Mouse (Mus musculus) heart, postnatal 14 days (tissue): Measurements from ENCODE around the gene Tcl1b2. TPM values are rescaled to one million over a fixed set of nuclear protein-coding genes. Genes with fewer than 3 reads are reported as not detected.
"Not testable (repeated sequence)": the region's sequence is repeated elsewhere in the genome, so short reads cannot be mapped to it uniquely, and the experiment has no call there.

ENCODE experiments used
- DNase-seq, 2 experiments: peaks; one replicate each; pipeline ENCODE4 v3.0.0; 2021 to 2022
- intact Hi-C: fragments of 180-260 bp; cut with DNase I; formaldehyde crosslinking; loops from one replicate; pipeline ENCODE4 v1.15.1; 2025
- long read RNA-seq, 2 experiments: library from polyadenylated mRNA; stranded (forward); transcript quantifications; one replicate each; pipeline ENCODE4 v2.0.0; 2021
- total RNA-seq, 2 experiments: library from RNA; stranded (reverse); gene quantifications; 2 replicates each; pipeline ENCODE4 v1.2.3; 2021

Gene Tcl1b2
- total RNA-seq, result not detected
- long read RNA-seq, experiment 1, result 0 reads
- long read RNA-seq, experiment 2, result 0 reads

- DNase-seq, result no peak
- intact Hi-C loops, result no loop called here
Observed at GRCm38 (mm10) chr12:105145714-105146113, at the start of gene Tcl1b2. Gene Tcl1b2 (plus strand): TSS chr12:105146014.

GRCm38 (mm10) chr12:105099466-105100044 is 46.3 kb upstream of the Tcl1b2 start:
- no peak for DNase-seq
- intact Hi-C loops, result loop anchor here (5.0 kb wide), 1 partner anchor 147 kb away; no protein-coding TSS in a partner anchor

GRCm38 (mm10) chr12:105102901-105103300 is 42.9 kb upstream of the Tcl1b2 start:
- intact Hi-C loops, result loop anchor here (5.0 kb wide), 1 partner anchor 151 kb away; no protein-coding TSS in a partner anchor
- no peak for DNase-seq

GRCm38 (mm10) chr12:105104036-105104435 is 41.8 kb upstream of the Tcl1b2 start:
- intact Hi-C loops, result loop anchor here (1.0 to 5.0 kb wide), 2 partner anchors 53 to 152 kb away; no protein-coding TSS in a partner anchor
- peak; percentile 80 to 86 for DNase-seq

GRCm38 (mm10) chr12:105105326-105105725 is 40.5 kb upstream of the Tcl1b2 start:
- no peak for DNase-seq
- intact Hi-C loops, result loop anchor here (5.0 kb wide), 1 partner anchor 33 kb away; no protein-coding TSS in a partner anchor

- intact Hi-C loops, result loop anchor here (5.0 kb wide), 1 partner anchor 37 kb away; no protein-coding TSS in a partner anchor
- no peak for DNase-seq
Observed at GRCm38 (mm10) chr12:105108856-105109255, 37.0 kb upstream of the Tcl1b2 start.

GRCm38 (mm10) chr12:105109406-105109805 is 36.4 kb upstream of the Tcl1b2 start:
- intact Hi-C loops, result loop anchor here (5.0 kb wide), 1 partner anchor 37 kb away; no protein-coding TSS in a partner anchor
- peak in 1 of 2 experiments; percentile 11 for DNase-seq

- intact Hi-C loops, result loop anchor here (5.0 kb wide), 1 partner anchor 38 kb away; no protein-coding TSS in a partner anchor
- DNase-seq, result no peak
Observed at GRCm38 (mm10) chr12:105109812-105110211, 36.0 kb upstream of the Tcl1b2 start.

- DNase-seq, result no peak
- intact Hi-C loops, result no loop called here
Observed at GRCm38 (mm10) chr12:105112321-105112988, 33.4 kb upstream of the Tcl1b2 start.

- intact Hi-C loops, result no loop called here
- no peak for DNase-seq
Observed at GRCm38 (mm10) chr12:105116648-105117047, 29.2 kb upstream of the Tcl1b2 start.

- no peak for DNase-seq
- intact Hi-C loops, result no loop called here
Observed at GRCm38 (mm10) chr12:105125362-105125761, 20.5 kb upstream of the Tcl1b2 start.

- no peak for DNase-seq
- intact Hi-C loops, result no loop called here
Observed at GRCm38 (mm10) chr12:105126516-105126915, 19.3 kb upstream of the Tcl1b2 start.

GRCm38 (mm10) chr12:105127607-105128006 is 18.2 kb upstream of the Tcl1b2 start:
- intact Hi-C loops, result no loop called here
- no peak for DNase-seq

- intact Hi-C loops, result not testable (repeated sequence)
Observed at GRCm38 (mm10) chr12:105129494-105130205, 16.2 kb upstream of the Tcl1b2 start.

GRCm38 (mm10) chr12:105134167-105134566 is 11.6 kb upstream of the Tcl1b2 start:
- intact Hi-C loops, result not testable (repeated sequence)

More at GRCm38 (mm10) chr12:105129494-105130205, 16.2 kb upstream of the Tcl1b2 start:
- not testable (repeated sequence) for DNase-seq

GRCm38 (mm10) chr12:105134826-105135225 is 11.0 kb upstream of the Tcl1b2 start:
- DNase-seq, intact Hi-C loops: not testable (repeated sequence)

More at GRCm38 (mm10) chr12:105134167-105134566, 11.6 kb upstream of the Tcl1b2 start:
- DNase-seq, result not testable (repeated sequence)

GRCm38 (mm10) chr12:105137729-105138128 is 8.1 kb upstream of the Tcl1b2 start:
- DNase-seq, intact Hi-C loops: not testable (repeated sequence)

- no peak for DNase-seq
- intact Hi-C loops, result no loop called here
Observed at GRCm38 (mm10) chr12:105143096-105143495, 2.7 kb upstream of the Tcl1b2 start.

- DNase-seq, intact Hi-C loops: not testable (repeated sequence)
Observed at GRCm38 (mm10) chr12:105144928-105145327, 886 bp upstream of the Tcl1b2 start.

GRCm38 (mm10) chr12:105155286-105155685 is 9.5 kb downstream of the Tcl1b2 start:
- intact Hi-C loops, result not testable (repeated sequence)
- DNase-seq, result peak in 1 of 2 experiments; percentile 3

- intact Hi-C loops, result no loop called here
- no peak for DNase-seq
Observed at GRCm38 (mm10) chr12:105158842-105159241, 13.0 kb downstream of the Tcl1b2 start.
